Mouse (Mus musculus) kidney, embryonic 14.5 days (tissue): Measurements from ENCODE around the gene Dnajc15. TPM values are rescaled to one million over a fixed set of nuclear protein-coding genes. Genes with fewer than 3 reads are reported as not detected.

Experiments
- ATAC-seq: fragments of 200-750 bp; cut with Nextera tagmentation; 2 replicates; pipeline ENCODE4 v1.8.0; 2017; ENCODE audit warnings: moderate number of reproducible peaks, mild to moderate bottlenecking, moderate TSS enrichment, moderate library complexity; ENCODE audit not compliant: low FRiP score, low TSS enrichment
- H3K27ac ChIP-seq: fragments of 300-500 bp; sonication (generic); 2 replicates; pipeline ENCODE4 v1.5.1; 2014; ENCODE audit warnings: low read depth, mild to moderate bottlenecking, low read length, moderate library complexity, mixed read lengths
- H3K27me3 ChIP-seq: fragments of 300-500 bp; sonication (generic); 2 replicates; pipeline ENCODE4 v1.6.1; 2014; ENCODE audit warnings: mild to moderate bottlenecking, low read length; ENCODE audit not compliant: control insufficient read depth, insufficient read depth
- H3K36me3 ChIP-seq: fragments of 300-500 bp; sonication (generic); 2 replicates; pipeline ENCODE4 v1.6.1; 2014; ENCODE audit warnings: low read length, mixed read lengths; ENCODE audit not compliant: control insufficient read depth, insufficient read depth
- H3K4me1 ChIP-seq: fragments of 300-500 bp; sonication (generic); 2 replicates; pipeline ENCODE4 v1.6.1; 2014; ENCODE audit warnings: low read length, mixed read lengths; ENCODE audit not compliant: control insufficient read depth, insufficient read depth
- H3K4me2 ChIP-seq: fragments of 300-500 bp; sonication (generic); replicated peaks from 2 replicates; pipeline ENCODE4 v1.6.1; 2014; ENCODE audit warnings: low read depth, mild to moderate bottlenecking, low read length
- H3K4me3 ChIP-seq: fragments of 300-500 bp; sonication (generic); 2 replicates; pipeline ENCODE4 v1.5.1; 2014; ENCODE audit warnings: mild to moderate bottlenecking, low read length
- H3K9ac ChIP-seq: fragments of 300-500 bp; sonication (generic); 2 replicates; pipeline ENCODE4 v1.6.1; 2014; ENCODE audit warnings: low read depth, mild to moderate bottlenecking, low read length, moderate library complexity
- H3K9me3 ChIP-seq: fragments of 300-500 bp; sonication (generic); 2 replicates; pipeline ENCODE4 v1.6.1; 2016; ENCODE audit warnings: low read length; ENCODE audit not compliant: control insufficient read depth
- WGBS: fragments of 180-500 bp; shearing (Covaris S2); extraction: QIAGEN DNeasy Blood & Tissue Kit; methylation state at CpG from one replicate; pipeline ENCODE4 v1.1.7; 2014; 5-methylcytosine and 5-hydroxymethylcytosine counted together
- polyA plus RNA-seq: library from polyadenylated mRNA; unstranded; fragments of >200 nt; fragmentation: Nextera tagmentation; extraction: Ambion mirVana; gene quantifications from 2 replicates; pipeline ENCODE4 v1.2.1, GENCODE M21; 2014

Dnajc15 gene
- polyA plus RNA-seq, 1 experiment from 2014 or later: 130 TPM

GRCm38 (mm10) chr14:77825121-77825520, 49.8 kb downstream of the Dnajc15 start:
- Histone ChIP-seq H3K4me3 (no peak overlapping the region), H3K4me1 (no peaks in the 10 kb centered on the region), H3K27ac (no peak overlapping the region), H3K36me3 (peaks cover 3% of the 10 kb centered on the region; the same call in 1 of the 2 replicates), H3K9me3 (no peaks in the 10 kb centered on the region), H3K9ac (no peak overlapping the region), H3K27me3 (no peaks in the 10 kb centered on the region), H3K4me2 (no peak overlapping the region)
- 94% methylated on average over 6 of the region's 6 CpGs for WGBS
- ATAC-seq: no peak

GRCm38 (mm10) chr14:77819841-77820240, 55.1 kb downstream of the Dnajc15 start:
- Histone ChIP-seq H3K36me3 (peaks cover 3% of the 10 kb centered on the region; the same call in 1 of the 2 replicates), H3K4me2 (no peak overlapping the region), H3K4me1 (peaks cover 2% of the 10 kb centered on the region; the same call in 1 of the 2 replicates), H3K27me3 (no peaks in the 10 kb centered on the region), H3K27ac (no peak overlapping the region), H3K9ac (no peak overlapping the region), H3K9me3 (no peaks in the 10 kb centered on the region), H3K4me3 (no peak overlapping the region)
- 83% methylated on average over 3 of the region's 3 CpGs for WGBS
- ATAC-seq: no peak

DNA sequence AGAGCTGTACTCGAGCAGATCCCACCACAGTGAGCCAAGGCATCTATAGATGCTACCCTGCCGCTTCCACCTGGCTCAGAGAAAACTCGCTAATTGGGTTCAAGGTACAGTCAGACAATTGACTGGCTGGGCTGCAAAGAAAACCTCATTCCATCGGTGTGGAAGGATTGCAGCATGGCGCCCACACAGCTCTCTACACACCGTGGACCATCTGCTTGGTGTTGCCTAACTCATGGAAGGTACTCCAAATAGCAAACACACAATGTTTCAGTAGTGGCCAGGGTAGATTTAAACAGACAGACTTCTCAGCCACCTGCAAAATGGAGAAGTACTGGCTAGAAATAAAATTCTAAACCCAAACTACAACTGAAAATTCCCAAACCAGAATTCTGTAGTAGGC, 57.4 kb downstream of the Dnajc15 start:
- H3K36me3 ChIP-seq: peaks cover 3% of the 10 kb centered on the region; the same call in 1 of the 2 replicates
- no peak overlapping the region for H3K4me2 ChIP-seq
- no peak overlapping the region for H3K4me3 ChIP-seq
- no peaks in the 10 kb centered on the region for H3K27me3 ChIP-seq
- no peak overlapping the region for H3K9ac ChIP-seq
- WGBS: 95% methylated on average over 6 of the region's 6 CpGs
- H3K9me3 ChIP-seq: no peaks in the 10 kb centered on the region
- ATAC-seq: no peak
- no peak overlapping the region for H3K27ac ChIP-seq
- peaks cover 3% of the 10 kb centered on the region; the same call in 1 of the 2 replicates for H3K4me1 ChIP-seq

GRCm38 (mm10) chr14:77814935-77815334, 60.0 kb downstream of the Dnajc15 start:
- Histone ChIP-seq H3K4me3 (no peak overlapping the region), H3K4me2 (no peak overlapping the region), H3K27me3 (no peaks in the 10 kb centered on the region), H3K36me3 (no peaks in the 10 kb centered on the region), H3K9ac (no peak overlapping the region), H3K27ac (no peak overlapping the region), H3K4me1 (peaks cover 3% of the 10 kb centered on the region; the same call in 1 of the 2 replicates), H3K9me3 (no peaks in the 10 kb centered on the region)
- 0 out of 2 replicates have a peak, but pooled peaks have one; percentile 39 for ATAC-seq
- WGBS: 49% methylated on average over 4 of the region's 4 CpGs

DNA sequence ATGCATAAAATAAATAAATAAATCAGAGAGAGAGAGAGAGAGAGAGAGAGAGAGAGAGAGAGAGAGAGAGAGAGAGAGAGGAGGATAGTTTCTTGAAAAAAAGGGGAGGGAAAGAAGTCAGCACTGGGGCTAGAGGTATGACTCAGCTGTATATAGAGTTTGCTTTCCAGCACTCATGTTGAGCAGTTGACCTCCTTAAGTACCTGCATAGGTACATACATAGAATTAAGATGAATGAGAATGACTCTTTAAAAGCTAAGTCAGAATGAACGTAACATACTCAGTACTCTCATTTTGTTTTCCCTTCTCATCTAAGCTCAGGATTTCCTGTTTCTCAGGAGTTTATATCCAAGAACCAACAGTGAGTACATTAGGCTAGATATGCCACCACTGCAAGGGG, 62.0 kb downstream of the Dnajc15 start:
- 88% methylated on average over 1 of the region's 1 CpGs for WGBS
- peaks cover 3% of the 10 kb centered on the region; the same call in 1 of the 2 replicates for H3K4me1 ChIP-seq
- H3K4me3 ChIP-seq: no peak overlapping the region
- no peak overlapping the region for H3K27ac ChIP-seq
- H3K9me3 ChIP-seq: no peaks in the 10 kb centered on the region
- no peaks in the 10 kb centered on the region for H3K36me3 ChIP-seq
- H3K27me3 ChIP-seq: no peaks in the 10 kb centered on the region
- no peak overlapping the region for H3K4me2 ChIP-seq
- no peak for ATAC-seq
- no peak overlapping the region for H3K9ac ChIP-seq

DNA sequence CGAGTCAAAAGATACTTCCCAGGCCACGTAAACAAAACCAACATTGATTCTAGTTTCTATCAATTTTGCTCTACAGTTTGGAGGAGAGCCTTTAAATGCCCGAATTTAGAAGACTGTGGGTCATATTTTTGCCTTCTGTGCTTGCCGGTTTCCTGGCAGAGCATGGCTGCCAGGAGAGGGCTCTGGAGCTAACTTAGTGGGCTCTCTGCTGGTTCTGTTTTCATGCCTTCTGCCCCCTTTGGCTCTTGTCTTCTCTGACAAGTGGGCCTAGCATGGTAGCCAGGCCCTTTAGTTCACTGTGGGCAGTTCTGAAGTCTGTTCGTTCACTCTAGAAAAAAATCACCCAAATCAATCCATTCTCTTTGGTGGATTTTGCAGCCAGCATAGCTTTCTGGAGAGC, 63.5 kb downstream of the Dnajc15 start:
- WGBS: 83% methylated on average over 5 of the region's 5 CpGs
- no peak overlapping the region for H3K27ac ChIP-seq
- no peaks in the 10 kb centered on the region for H3K27me3 ChIP-seq
- H3K4me2 ChIP-seq: no peak overlapping the region
- H3K4me3 ChIP-seq: no peak overlapping the region
- ATAC-seq: no peak
- H3K4me1 ChIP-seq: peaks cover 3% of the 10 kb centered on the region; the same call in 1 of the 2 replicates
- H3K36me3 ChIP-seq: no peaks in the 10 kb centered on the region
- H3K9me3 ChIP-seq: no peaks in the 10 kb centered on the region
- H3K9ac ChIP-seq: no peak overlapping the region

DNA sequence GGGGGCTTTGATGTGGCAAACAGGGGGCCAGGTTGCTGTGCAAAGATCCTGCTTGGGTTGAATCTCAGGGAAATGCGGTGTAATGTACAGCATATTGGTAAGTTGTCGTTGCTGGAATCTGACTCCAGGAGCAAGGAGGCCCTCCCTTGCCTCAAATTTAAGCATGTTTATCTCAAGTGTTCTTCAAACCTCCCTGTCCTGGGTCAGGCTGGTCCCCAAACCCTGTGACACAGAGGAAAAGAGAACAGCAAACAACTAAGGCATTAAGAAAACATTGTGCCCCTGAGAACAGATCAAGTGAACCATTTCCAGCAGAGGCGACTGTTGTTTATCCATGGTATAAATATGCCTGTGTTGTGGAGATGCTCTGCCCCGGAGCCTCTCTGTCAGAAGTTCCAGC, 67.1 kb downstream of the Dnajc15 start:
- no peak overlapping the region for H3K27ac ChIP-seq
- no peaks in the 10 kb centered on the region for H3K4me1 ChIP-seq
- no peak overlapping the region for H3K4me3 ChIP-seq
- ATAC-seq: no peak
- no peaks in the 10 kb centered on the region for H3K9me3 ChIP-seq
- WGBS: 80% methylated on average over 4 of the region's 4 CpGs
- H3K27me3 ChIP-seq: no peaks in the 10 kb centered on the region
- H3K36me3 ChIP-seq: no peaks in the 10 kb centered on the region
- H3K4me2 ChIP-seq: no peak overlapping the region
- H3K9ac ChIP-seq: no peak overlapping the region

GRCm38 (mm10) chr14:77806345-77806744, 68.6 kb downstream of the Dnajc15 start:
- no peak for ATAC-seq
- whole genome bisulfite sequencing: 83% methylated on average over 5 of the region's 5 CpGs
- no peak overlapping the region for H3K27ac ChIP-seq
- H3K4me1 ChIP-seq: no peaks in the 10 kb centered on the region
- no peak overlapping the region for H3K4me2 ChIP-seq
- H3K36me3 ChIP-seq: no peaks in the 10 kb centered on the region
- no peak overlapping the region for H3K4me3 ChIP-seq
- H3K9me3 ChIP-seq: no peaks in the 10 kb centered on the region
- no peak overlapping the region for H3K9ac ChIP-seq
- no peaks in the 10 kb centered on the region for H3K27me3 ChIP-seq

DNA sequence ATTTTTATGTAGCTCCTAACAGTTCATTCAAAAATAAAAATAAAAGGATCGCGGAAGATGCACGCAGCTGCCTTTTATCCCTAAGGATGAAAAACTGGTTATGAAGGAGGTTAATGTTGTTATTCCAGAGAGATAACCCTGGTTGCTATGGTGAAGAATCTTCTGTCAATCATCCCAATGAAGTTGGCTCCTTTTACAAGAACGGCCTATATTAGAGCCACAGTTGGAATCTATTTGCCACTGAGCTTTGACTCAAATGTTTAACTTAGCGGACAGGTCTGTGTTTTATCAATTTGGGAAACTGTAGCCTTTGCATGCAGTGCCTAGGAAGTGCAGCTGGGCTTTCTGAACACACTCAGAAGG, 72.7 kb downstream of the Dnajc15 start:
- 70% methylated on average over 5 of the region's 5 CpGs for WGBS
- Histone ChIP-seq H3K36me3 (no peaks in the 10 kb centered on the region), H3K27me3 (no peaks in the 10 kb centered on the region), H3K4me2 (no peak overlapping the region), H3K9ac (no peak overlapping the region), H3K4me3 (no peak overlapping the region), H3K4me1 (no peaks in the 10 kb centered on the region), H3K27ac (no peak overlapping the region), H3K9me3 (no peaks in the 10 kb centered on the region)
- ATAC-seq: no peak
